Mouse (Mus musculus): ENCODE measurements at regions not wholly inside any gene's neighbourhood (a gene's known extent, or its start where the extent isn't known, plus 50 kb on each side); places are given as distances from the start of the nearest gene placed in this dataset.

- TF ChIP-seq CTCF (IDR thresholded peaks at IDR 0.05) (peak; percentile 67), EP300 (IDR thresholded peaks at IDR 0.05) (no peak)
Measured at GRCm38 (mm10) chr13:42589607-42590006, 90.8 kb upstream of the Phactr1 start.
